Mouse (Mus musculus) large intestine, adult 2 months (tissue): ENCODE results near the gene Pycr1. TPM values are rescaled to one million over a fixed set of nuclear protein-coding genes. Genes with fewer than 3 reads are reported as not detected.

Experiments
- DNase-seq: peaks from one replicate; pipeline ENCODE4 v3.0.0-alpha.2; 2012; ENCODE audit warnings: low read depth, low spot score
- WGBS: fragments of 180-500 bp; shearing (Covaris S2); methylation state at CpG from one replicate; pipeline ENCODE4 v1.1.7; 2018; 5-methylcytosine and 5-hydroxymethylcytosine counted together
- polyA plus RNA-seq: library from polyadenylated mRNA; depleted of rRNA; stranded (reverse); fragments of >200 nt; gene quantifications from 2 replicates; pipeline ENCODE4 v1.2.3, GENCODE M21; 2012

Gene Pycr1
- polyA plus RNA-seq, 1 experiment, result 16.7 TPM

- DNase-seq, result no peak
- 3% methylated on average over 50 of the region's 50 CpGs for WGBS
Measured at GRCm38 (mm10) chr11:120659509-120660300, 16.1 kb upstream of the Pycr1 start.

GRCm38 (mm10) chr11:120658876-120659410, 15.4 kb upstream of the Pycr1 start:
- 4% methylated on average over 24 of the region's 24 CpGs for WGBS
- no peak for DNase-seq

DNA sequence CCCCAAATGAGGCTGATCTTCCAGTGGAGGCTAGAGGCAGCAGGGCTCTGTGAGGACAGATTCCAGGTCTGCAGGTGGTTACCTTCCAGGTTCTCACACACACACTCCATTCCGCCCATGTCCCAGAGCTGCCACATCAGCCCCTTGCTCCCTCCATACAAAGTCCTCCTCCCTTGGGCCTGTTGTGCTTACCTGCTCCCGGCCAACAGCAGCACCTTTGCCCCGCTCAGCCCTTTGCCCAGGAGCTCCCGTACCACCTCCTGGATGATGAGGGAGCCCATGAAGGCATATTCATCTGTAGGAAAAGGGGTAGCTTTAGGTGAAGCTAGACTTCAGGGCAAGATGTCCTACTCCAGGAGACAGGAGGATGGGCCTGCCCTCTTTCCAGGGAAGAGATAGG, 13.7 kb upstream of the Pycr1 start:
- WGBS, result 84% methylated on average over 4 of the region's 4 CpGs

GRCm38 (mm10) chr11:120654741-120655140, 11.2 kb upstream of the Pycr1 start:
- DNase-seq, result no peak
- 65% methylated on average over 3 of the region's 3 CpGs for WGBS

More for the DNA sequence above, 13.7 kb upstream of the Pycr1 start:
- no peak for DNase-seq

DNA sequence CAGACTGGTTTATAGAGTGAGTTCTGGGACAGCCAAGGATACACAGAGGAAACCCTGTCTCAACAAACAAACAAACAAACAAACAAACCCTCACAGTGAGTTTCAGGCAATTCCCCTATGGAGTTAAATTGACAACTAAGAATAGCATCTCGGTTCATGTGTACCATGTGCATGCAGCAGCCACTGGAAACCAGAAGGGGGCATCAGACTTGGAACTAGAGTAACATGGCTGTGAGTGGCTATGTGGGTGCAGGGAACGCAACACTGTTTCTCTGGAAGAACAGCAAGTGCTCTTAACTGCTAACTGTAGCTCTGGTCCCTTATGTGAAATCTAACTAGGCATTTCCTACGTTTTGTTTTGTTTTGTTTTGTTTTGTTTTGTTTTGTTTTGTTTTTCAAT, 8.3 kb upstream of the Pycr1 start:
- 79% methylated on average over 3 of the region's 3 CpGs for WGBS
- no peak for DNase-seq

GRCm38 (mm10) chr11:120648001-120648476, 4.5 kb upstream of the Pycr1 start, which contains the start of gene Myadml2:
TSS of gene Myadml2 (minus strand) at chr11:120648158.
- WGBS, result 9% methylated on average over 13 of the region's 13 CpGs
- DNase-seq, result no peak

DNA sequence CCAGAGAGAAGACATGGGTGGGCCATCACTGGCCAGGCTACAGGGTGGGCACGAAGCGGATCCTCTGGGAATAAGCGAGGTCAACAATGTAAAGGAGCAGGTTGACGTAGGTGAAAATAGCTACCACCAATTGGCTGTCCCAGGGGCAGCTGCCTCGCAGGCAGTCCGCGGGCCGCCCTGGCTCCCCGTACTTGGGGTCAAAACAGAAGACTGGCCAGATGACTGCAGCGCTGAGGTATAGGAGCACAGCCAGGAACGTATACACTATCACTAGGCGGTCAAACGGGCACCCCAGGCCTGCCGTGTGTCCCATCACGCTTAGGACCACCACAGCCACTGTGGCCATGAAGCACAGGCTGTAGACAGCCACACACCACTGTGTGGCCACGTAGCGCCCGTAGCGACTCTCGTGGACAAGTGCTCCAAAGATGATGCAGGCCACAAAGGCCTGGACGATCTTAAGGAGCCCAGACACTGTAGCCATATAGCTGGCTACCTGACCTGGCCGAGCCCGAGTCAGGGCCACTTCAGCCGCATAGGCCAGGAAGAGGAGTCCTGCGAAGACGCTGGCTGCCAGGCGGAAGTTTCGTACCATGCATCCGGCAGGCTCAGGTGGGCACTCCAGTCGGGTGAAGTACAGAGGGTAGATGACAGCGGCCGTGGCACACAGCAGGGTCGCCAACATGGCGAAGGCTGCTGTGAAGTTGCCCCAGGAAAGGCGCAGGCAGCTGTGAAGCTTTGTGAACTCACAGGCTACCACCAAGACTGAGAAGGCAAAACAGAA, 3.7 kb upstream of the Pycr1 start:
- WGBS, result 87% methylated on average over 35 of the region's 35 CpGs

DNA sequence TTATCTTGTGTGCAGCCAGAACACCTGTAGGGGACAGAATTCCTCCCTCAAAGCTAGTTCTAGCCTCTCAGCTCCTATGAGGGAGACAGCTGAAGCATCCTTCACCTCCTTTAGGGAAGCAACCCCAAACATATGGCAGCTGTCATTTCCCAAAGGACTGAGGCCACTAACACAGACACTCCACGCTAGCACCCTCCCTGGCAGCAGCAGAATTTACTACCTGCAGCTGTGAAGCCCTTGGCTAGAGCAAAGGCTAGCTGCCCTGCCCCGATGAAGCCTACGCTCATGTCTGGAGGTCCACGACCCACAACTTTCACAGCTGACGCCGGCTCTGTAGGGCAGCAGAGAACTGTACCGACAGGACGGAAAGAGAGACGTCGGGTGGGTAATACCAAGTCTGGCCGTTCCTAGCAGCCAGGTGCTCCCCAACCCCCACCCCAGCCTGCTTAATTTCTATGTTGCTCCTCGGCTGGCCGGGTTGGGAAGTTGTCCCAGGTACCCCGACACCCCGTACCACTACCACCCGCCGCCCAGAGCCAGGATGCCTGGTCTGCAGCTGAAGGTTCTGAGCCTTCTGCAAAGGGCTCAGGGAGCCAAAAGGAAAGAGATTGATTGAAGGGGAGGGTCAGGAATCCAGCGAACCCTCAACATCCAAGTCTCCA, 499 bp downstream of the Pycr1 start:
- no peak for DNase-seq
- 1% methylated on average over 18 of the region's 18 CpGs for WGBS

More for the DNA sequence above, 3.7 kb upstream of the Pycr1 start:
- no peak for DNase-seq

GRCm38 (mm10) chr11:120641869-120642268, 1.7 kb downstream of the Pycr1 start:
- DNase-seq, result no peak
- 84% methylated on average over 8 of the region's 8 CpGs for WGBS

DNA sequence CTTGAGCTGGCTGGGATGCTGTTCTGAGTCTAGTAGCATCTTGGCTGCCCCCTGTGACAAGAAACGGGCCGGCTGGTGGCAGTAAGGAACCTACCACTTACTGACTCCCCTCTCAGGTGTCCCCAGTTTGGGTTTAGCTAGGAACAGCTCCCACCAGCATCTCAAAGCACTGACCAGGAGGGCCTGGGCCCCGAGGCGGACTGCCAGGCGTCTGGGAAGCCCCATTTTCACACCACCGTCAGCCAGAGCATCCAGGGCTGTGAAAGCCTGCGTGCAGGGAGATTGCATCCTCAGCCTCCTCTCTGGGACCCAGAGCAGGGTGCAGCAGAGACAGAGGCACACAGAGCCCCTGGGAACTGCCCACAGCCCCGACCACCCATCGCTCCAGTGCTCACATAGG, 2.3 kb downstream of the Pycr1 start:
- DNase-seq, result no peak
- 67% methylated on average over 9 of the region's 9 CpGs for WGBS

DNA sequence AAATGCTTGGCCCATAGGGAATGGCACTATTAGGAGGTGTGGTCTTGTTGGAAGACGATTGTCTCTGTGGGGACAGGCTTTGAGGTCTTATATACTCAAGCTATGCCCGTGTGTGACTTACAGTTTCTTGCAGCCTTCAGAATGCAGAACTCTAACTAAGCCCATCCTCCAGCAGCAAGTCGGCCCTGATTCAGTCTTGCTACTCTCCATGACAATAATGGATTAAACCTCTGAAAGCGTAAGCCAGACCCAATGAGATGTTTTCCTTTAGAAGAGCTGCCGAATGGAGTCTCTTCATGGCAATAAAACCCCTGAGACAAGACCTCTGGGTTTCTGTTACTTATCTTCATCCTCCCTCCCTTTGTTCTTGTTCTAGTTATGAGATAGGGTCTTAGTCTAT, 8.8 kb downstream of the Pycr1 start:
- no peak for DNase-seq
- 84% methylated on average over 5 of the region's 5 CpGs for WGBS

DNA sequence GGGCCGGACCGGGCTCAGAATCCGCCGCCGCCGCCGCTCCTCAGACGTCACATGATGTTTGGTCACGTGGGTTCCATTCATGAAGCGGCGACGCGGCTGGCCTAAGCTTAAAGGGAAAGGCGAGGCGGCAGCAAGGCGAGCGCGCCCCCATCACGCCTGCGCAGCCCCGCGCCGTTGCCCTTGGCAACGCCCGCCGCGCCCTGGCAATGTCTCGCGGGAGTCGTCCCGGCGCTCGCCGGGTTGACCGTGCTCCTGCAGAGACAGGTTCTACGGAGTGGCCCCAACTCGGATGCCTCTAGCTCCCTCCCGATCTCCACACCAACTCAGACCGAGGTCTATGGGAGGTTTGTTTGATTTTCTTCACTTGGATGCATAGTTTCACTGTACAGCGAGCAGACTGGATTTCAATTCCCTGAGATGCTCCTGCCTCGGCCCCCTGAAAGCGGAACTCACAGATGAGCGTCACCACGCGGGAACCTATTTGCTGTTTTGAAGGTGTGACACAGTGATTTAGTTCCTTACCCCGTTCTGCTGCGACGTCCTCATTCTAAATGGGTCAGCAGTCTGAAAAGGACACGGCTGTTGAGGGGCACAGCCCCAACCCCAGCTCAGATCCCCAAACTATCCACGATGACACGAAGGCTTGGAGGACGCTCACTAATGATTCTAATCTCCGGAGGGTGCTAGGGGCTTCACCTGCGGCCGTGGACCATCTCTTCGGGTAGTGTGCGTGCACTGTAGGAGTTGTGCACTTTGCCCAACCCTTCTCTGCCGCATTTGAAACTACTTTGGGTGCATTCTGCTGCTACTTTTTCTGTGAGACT, 9.8 kb downstream of the Pycr1 start, which contains the start of gene Mafg:
Gene Mafg (minus strand): TSS at position 81 of the 824 bp plus-strand sequence.
- 12% methylated on average over 50 of the region's 58 CpGs for WGBS
- peak; percentile 87 for DNase-seq

GRCm38 (mm10) chr11:120632559-120633519, 10.7 kb downstream of the Pycr1 start:
- DNase-seq, result no peak
- WGBS, result under 1% methylated on average over 105 of the region's 116 CpGs

GRCm38 (mm10) chr11:120631726-120632448, 11.7 kb downstream of the Pycr1 start:
- WGBS, result 27% methylated on average over 4 of the region's 4 CpGs
- DNase-seq, result no peak

DNA sequence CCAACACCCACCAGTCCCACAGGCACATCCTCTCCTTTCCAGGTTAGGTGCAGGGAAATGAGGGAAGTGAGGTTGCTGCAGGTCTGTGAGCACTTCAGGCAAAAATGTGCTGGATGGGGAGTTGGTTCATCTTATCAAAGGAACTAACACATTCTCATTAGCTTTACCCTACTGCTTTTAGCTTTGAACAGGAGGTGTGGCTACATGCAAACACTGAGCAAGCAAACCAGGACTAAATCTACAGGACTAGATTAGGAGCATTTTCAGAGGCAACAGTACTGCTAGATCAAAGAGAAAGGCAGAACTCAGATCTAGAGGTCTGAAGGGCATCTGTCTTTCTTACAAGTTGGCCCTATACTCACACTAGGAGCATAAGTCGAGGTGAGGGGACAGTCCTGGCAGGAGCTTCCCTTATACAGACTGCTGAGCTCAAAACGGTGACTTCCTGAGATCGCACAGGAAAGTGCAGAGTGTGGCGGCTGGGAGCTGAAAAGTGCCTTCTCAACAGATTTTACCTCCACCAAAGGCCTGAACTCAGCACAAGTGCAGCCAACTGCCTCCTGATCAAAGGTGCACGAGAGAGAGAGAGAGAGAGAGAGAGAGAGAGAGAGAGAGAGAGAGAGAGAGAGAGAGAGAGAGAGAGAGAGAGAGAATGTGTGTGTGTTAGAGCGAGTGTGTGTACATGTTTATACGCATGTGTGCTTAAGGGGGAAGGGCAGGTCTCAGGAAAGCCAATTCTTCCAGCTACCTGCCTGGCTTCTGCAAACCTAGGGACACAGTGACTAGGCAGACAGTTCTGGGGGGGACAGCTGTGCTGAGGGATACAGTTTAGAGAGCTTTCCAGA, 12.5 kb downstream of the Pycr1 start:
- no peak for DNase-seq
- 16% methylated on average over 7 of the region's 7 CpGs for whole genome bisulfite sequencing

DNA sequence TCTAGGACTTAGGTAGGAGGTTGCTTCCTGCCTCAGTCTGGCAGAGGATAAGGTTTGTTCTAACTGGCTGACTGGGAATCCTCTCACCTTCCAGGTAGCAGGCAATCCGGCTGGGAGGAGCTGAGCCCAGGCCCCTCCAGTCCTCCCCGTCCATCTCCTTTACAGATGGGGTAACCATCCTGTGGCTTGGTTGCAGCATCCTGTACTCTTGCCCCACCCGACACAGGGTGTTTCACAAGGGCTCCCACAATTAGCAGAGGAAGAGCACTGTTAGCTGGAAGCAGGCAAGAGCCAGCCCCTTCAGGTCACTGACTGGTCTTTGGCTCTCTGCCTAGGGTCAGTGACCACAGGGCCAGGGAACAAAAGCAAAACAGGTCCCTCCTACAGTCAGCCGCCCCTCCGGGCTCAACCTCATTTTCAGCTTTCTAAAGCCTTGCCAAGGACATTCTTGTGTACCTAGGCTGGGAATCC, 13.1 kb downstream of the Pycr1 start:
- 16% methylated on average over 5 of the region's 5 CpGs for WGBS
- DNase-seq, result no peak
